Mouse (Mus musculus) forebrain, embryonic 14.5 days (tissue): ENCODE data around the gene Atg9a. TPM values are rescaled to one million over a fixed set of nuclear protein-coding genes. Genes with fewer than 3 reads are reported as not detected.

Experiments used
- ATAC-seq: fragments of 200-750 bp; cut with Nextera tagmentation; 2 replicates; pipeline ENCODE4 v1.8.0; 2017; ENCODE audit warnings: mild to moderate bottlenecking, moderate library complexity
- DNase-seq: peaks from one replicate; pipeline ENCODE4 v3.0.0-alpha.2; 2015; ENCODE audit warnings: low spot score
- H3K27ac ChIP-seq: fragments of 300-500 bp; sonication (generic); 2 replicates; pipeline ENCODE4 v1.5.1; 2014; ENCODE audit warnings: low read depth, mild to moderate bottlenecking, control low read depth, low read length, moderate library complexity
- H3K27me3 ChIP-seq: fragments of 300-500 bp; sonication (generic); replicated peaks from 2 replicates; pipeline ENCODE4 v1.6.1; 2014; ENCODE audit warnings: low read length, control low read depth, mixed read lengths; ENCODE audit not compliant: control insufficient read depth, insufficient read depth
- H3K36me3 ChIP-seq: fragments of 300-500 bp; sonication (generic); 2 replicates; pipeline ENCODE4 v1.6.1; 2014; ENCODE audit warnings: low read length, control low read depth; ENCODE audit not compliant: control insufficient read depth, insufficient read depth
- H3K4me1 ChIP-seq: fragments of 300-500 bp; sonication (generic); 2 replicates; pipeline ENCODE4 v1.6.1; 2014; ENCODE audit warnings: antibody characterized with exemption, low read length, control low read depth; ENCODE audit not compliant: control insufficient read depth, insufficient read depth
- H3K4me2 ChIP-seq: fragments of 300-500 bp; sonication (generic); 2 replicates; pipeline ENCODE4 v1.6.1; 2014; ENCODE audit warnings: mild to moderate bottlenecking, control low read depth, low read length
- H3K4me3 ChIP-seq: fragments of 300-500 bp; sonication (generic); 2 replicates; pipeline ENCODE4 v1.5.1; 2014; ENCODE audit warnings: low read depth, low read length, control low read depth
- H3K9ac ChIP-seq: fragments of 300-500 bp; sonication (generic); 2 replicates; pipeline ENCODE4 v1.6.1; 2014; ENCODE audit warnings: mild to moderate bottlenecking, low read length, control low read depth, moderate library complexity
- H3K9me3 ChIP-seq: fragments of 300-500 bp; sonication (generic); replicated peaks from 2 replicates; pipeline ENCODE4 v1.6.1; 2016; ENCODE audit warnings: low read length, control low read depth, mixed read lengths; ENCODE audit not compliant: control insufficient read depth
- WGBS: fragments of 180-500 bp; shearing (Covaris S2); extraction: QIAGEN DNeasy Blood & Tissue Kit; methylation state at CpG from one replicate; pipeline ENCODE4 v1.1.7; 2014; 5-methylcytosine and 5-hydroxymethylcytosine counted together
- polyA plus RNA-seq: library from polyadenylated mRNA; unstranded; fragments of >200 nt; fragmentation: Nextera tagmentation; extraction: Ambion mirVana; gene quantifications from 2 replicates; pipeline ENCODE4 v1.2.1, GENCODE M21; 2014

Atg9a gene
- polyA plus RNA-seq, 1 experiment from 2014 or later = 25.5 TPM

GRCm38 (mm10) chr1:75142301-75143261, 49.4 kb downstream of the Atg9a start, which contains the start of the genes Cnppd1 and Retreg2:
Gene Cnppd1 (minus strand): TSS chr1:75142711.
Gene Retreg2 (plus strand): TSS chr1:75142778.
- peak; percentile 97 for DNase-seq
- Histone ChIP-seq H3K4me3 (peak within 1 kb of the TSS; percentile 87), H3K27me3 (no peaks in the 10 kb centered on the region), H3K4me1 (peaks cover 16% of the 10 kb centered on the region), H3K9ac (peak within 1 kb of the TSS; percentile 93), H3K9me3 (no peaks in the 10 kb centered on the region), H3K4me2 (peak within 1 kb of the TSS; percentile 88), H3K27ac (peak within 1 kb of the TSS; percentile 97), H3K36me3 (peaks cover 58% of the 10 kb centered on the region)
- peak; percentile 93 for ATAC-seq
- WGBS = under 1% methylated on average over 79 of the region's 91 CpGs

- peak overlapping the region; percentile 97; the same call in 1 of the 2 replicates for H3K27ac ChIP-seq
- ATAC-seq (0 out of 2 replicates have a peak, but pooled peaks have one; percentile 6), DNase-seq (peak; percentile 43)
- WGBS = under 1% methylated on average over 53 of the region's 53 CpGs
- peaks cover 16% of the 10 kb centered on the region for H3K4me1 ChIP-seq
- no peaks in the 10 kb centered on the region for H3K27me3 ChIP-seq
- H3K9me3 ChIP-seq = no peaks in the 10 kb centered on the region
- peak overlapping the region; percentile 88 for H3K4me2 ChIP-seq
- peaks cover 58% of the 10 kb centered on the region for H3K36me3 ChIP-seq
- peak overlapping the region; percentile 93 for H3K9ac ChIP-seq
- peak overlapping the region; percentile 87 for H3K4me3 ChIP-seq
Measured at GRCm38 (mm10) chr1:75141486-75142190, 50.4 kb downstream of the Atg9a start.

GRCm38 (mm10) chr1:75140601-75141190, 51.3 kb downstream of the Atg9a start:
- ATAC-seq = no peak
- peak overlapping the region; percentile 87 for H3K4me3 ChIP-seq
- no peaks in the 10 kb centered on the region for H3K9me3 ChIP-seq
- DNase-seq = no peak
- H3K4me1 ChIP-seq = peaks cover 16% of the 10 kb centered on the region
- H3K36me3 ChIP-seq = peaks cover 58% of the 10 kb centered on the region
- H3K9ac ChIP-seq = peak overlapping the region; percentile 93
- H3K27me3 ChIP-seq = no peaks in the 10 kb centered on the region
- H3K27ac ChIP-seq = no peak overlapping the region
- 72% methylated on average over 4 of the region's 4 CpGs for WGBS
- peak overlapping the region; percentile 88 for H3K4me2 ChIP-seq

- Histone ChIP-seq H3K36me3 (peaks cover 46% of the 10 kb centered on the region), H3K27ac (no peak overlapping the region), H3K9ac (no peak overlapping the region), H3K4me2 (no peak overlapping the region), H3K4me1 (peaks cover 6% of the 10 kb centered on the region), H3K27me3 (no peaks in the 10 kb centered on the region), H3K9me3 (no peaks in the 10 kb centered on the region), H3K4me3 (no peak overlapping the region)
- ATAC-seq = no peak
- WGBS = 94% methylated on average over 2 of the region's 2 CpGs
- no peak for DNase-seq
Measured at GRCm38 (mm10) chr1:75138448-75138847, 53.5 kb downstream of the Atg9a start.

- no peaks in the 10 kb centered on the region for H3K27me3 ChIP-seq
- H3K4me2 ChIP-seq = no peak overlapping the region
- DNase-seq (no peak), ATAC-seq (no peak)
- no peaks in the 10 kb centered on the region for H3K9me3 ChIP-seq
- no peak overlapping the region for H3K9ac ChIP-seq
- H3K4me3 ChIP-seq = no peak overlapping the region
- H3K36me3 ChIP-seq = peaks cover 46% of the 10 kb centered on the region
- WGBS = 92% methylated on average over 3 of the region's 3 CpGs
- no peak overlapping the region for H3K27ac ChIP-seq
- H3K4me1 ChIP-seq = peaks cover 6% of the 10 kb centered on the region
Measured at GRCm38 (mm10) chr1:75136730-75137129, 55.3 kb downstream of the Atg9a start.

- ATAC-seq = no peak
- Histone ChIP-seq H3K4me3 (no peak overlapping the region), H3K4me1 (peaks cover 6% of the 10 kb centered on the region), H3K27ac (no peak overlapping the region), H3K4me2 (no peak overlapping the region), H3K27me3 (no peaks in the 10 kb centered on the region), H3K36me3 (peaks cover 46% of the 10 kb centered on the region), H3K9ac (no peak overlapping the region), H3K9me3 (no peaks in the 10 kb centered on the region)
- DNase-seq = no peak
- WGBS = 89% methylated on average over 6 of the region's 6 CpGs
Measured at GRCm38 (mm10) chr1:75136293-75136692, 55.7 kb downstream of the Atg9a start.

GRCm38 (mm10) chr1:75133421-75134207, 58.4 kb downstream of the Atg9a start, which contains the start of gene Slc23a3:
Gene Slc23a3 (minus strand): TSS chr1:75133890.
- Histone ChIP-seq H3K4me3 (no peak within 1 kb of the TSS), H3K36me3 (peaks cover 36% of the 10 kb centered on the region), H3K9ac (no peak within 1 kb of the TSS), H3K9me3 (no peaks in the 10 kb centered on the region), H3K27ac (no peak within 1 kb of the TSS), H3K4me2 (no peak within 1 kb of the TSS), H3K27me3 (no peaks in the 10 kb centered on the region), H3K4me1 (no peaks in the 10 kb centered on the region)
- no peak for DNase-seq
- WGBS = 68% methylated on average over 12 of the region's 12 CpGs
- ATAC-seq = no peak
